Mouse (Mus musculus): ENCODE measurements around the gene Trpm1.

Trpm1 gene

GRCm38 (mm10) chr7:64163086-64163485 lies 9.5 kb downstream of the Trpm1 start:
- in situ Hi-C loops (cut with MboI, MseI): loop anchor here (10.0 kb wide), 1 partner anchor 162 kb away; no protein-coding TSS in a partner anchor

- in situ Hi-C loops (cut with MboI, MseI): loop anchor here (10.0 kb wide), 1 partner anchor 161 kb away; no protein-coding TSS in a partner anchor
Observed at GRCm38 (mm10) chr7:64163890-64164289, 10.3 kb downstream of the Trpm1 start.

- in situ Hi-C loops (cut with MboI, MseI): loop anchor here (10.0 kb wide), 1 partner anchor 160 kb away; no protein-coding TSS in a partner anchor
Observed at GRCm38 (mm10) chr7:64164997-64165396, 11.4 kb downstream of the Trpm1 start.

- in situ Hi-C loops (cut with MboI, MseI): loop anchor here (10.0 kb wide), 1 partner anchor 159 kb away; no protein-coding TSS in a partner anchor
Observed at GRCm38 (mm10) chr7:64166025-64166424, 12.4 kb downstream of the Trpm1 start.

DNA sequence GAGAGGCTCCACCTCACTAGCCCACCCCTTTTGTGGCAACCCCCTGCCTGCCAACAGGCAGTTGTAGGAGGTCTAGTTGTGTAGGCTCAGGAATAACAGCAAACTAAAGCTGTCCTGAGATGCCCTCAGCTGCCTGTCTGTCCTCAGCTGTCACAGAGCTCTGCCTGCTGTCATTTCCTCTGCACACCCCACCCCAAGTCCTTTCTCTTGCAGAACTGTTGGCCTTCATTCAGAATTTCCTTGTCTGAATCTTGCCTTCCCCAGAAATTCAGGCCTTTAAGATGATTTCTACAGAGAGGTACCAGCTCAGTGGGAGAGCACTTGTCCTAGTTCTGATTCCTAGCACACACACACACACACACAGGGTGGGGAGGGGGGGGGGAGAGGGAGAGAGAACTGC lies 13.1 kb downstream of the Trpm1 start:
- in situ Hi-C loops (cut with MboI, MseI): loop anchor here (10.0 kb wide), 1 partner anchor 158 kb away; no protein-coding TSS in a partner anchor

- in situ Hi-C loops (cut with MboI, MseI): no loop called here
Observed at GRCm38 (mm10) chr7:64179310-64179709, 25.7 kb downstream of the Trpm1 start.

DNA sequence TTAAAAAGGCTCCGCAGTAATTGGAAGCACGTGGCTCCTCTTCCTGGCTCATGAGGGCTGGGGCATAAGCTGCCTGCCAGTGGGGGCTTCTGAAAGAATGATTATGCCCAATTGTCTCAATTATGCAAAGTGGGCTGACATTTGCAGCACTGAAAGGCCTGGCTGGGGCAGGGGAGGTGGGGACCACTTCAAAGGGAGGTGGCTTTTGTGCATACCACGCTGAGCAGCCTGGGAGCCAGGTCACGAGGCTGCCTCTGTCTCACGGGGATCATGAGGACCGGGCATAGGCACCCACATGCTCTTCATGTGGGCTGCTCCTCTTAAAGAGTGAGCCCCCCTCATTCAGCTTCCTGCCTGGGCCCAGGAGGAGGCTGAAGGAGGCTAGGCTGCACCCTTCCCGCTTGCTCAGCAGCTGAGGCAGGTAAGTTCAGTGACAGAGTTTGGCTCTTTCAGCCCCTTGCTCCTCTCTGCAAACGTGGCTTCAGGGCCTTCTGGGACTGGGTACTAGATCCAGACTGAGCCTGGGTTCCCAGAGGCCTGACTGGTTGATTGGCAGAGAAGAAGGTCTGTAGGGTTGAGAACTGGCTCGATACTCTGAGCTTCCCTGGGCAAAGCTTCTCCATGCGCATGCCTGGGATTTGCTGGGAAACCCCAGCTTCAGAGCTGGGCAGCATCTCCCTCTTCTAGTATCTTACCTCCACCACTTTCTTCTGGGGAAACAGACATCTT lies 31.7 kb downstream of the Trpm1 start:
- in situ Hi-C loops (cut with MboI, MseI): no loop called here

GRCm38 (mm10) chr7:64185932-64186312 lies 32.3 kb downstream of the Trpm1 start:
- in situ Hi-C loops (cut with MboI, MseI): no loop called here

GRCm38 (mm10) chr7:64192261-64192943 lies 38.8 kb downstream of the Trpm1 start:
- in situ Hi-C loops (cut with MboI, MseI): no loop called here

- in situ Hi-C loops (cut with MboI, MseI): no loop called here
Observed at GRCm38 (mm10) chr7:64193476-64193875, 39.8 kb downstream of the Trpm1 start.

- in situ Hi-C loops (cut with MboI, MseI): no loop called here
Observed at GRCm38 (mm10) chr7:64196114-64196513, 42.5 kb downstream of the Trpm1 start.

GRCm38 (mm10) chr7:64208700-64209099 lies 55.1 kb downstream of the Trpm1 start:
- in situ Hi-C loops (cut with MboI, MseI): loop anchor here (25.0 kb wide), 1 partner anchor 529 kb away; no protein-coding TSS in a partner anchor

- in situ Hi-C loops (cut with MboI, MseI): loop anchor here (25.0 kb wide), 1 partner anchor 524 kb away; no protein-coding TSS in a partner anchor
Observed at GRCm38 (mm10) chr7:64212870-64213269, 59.2 kb downstream of the Trpm1 start.

GRCm38 (mm10) chr7:64214066-64214465 lies 60.4 kb downstream of the Trpm1 start:
- in situ Hi-C loops (cut with MboI, MseI): loop anchor here (25.0 kb wide), 1 partner anchor 523 kb away; no protein-coding TSS in a partner anchor

DNA sequence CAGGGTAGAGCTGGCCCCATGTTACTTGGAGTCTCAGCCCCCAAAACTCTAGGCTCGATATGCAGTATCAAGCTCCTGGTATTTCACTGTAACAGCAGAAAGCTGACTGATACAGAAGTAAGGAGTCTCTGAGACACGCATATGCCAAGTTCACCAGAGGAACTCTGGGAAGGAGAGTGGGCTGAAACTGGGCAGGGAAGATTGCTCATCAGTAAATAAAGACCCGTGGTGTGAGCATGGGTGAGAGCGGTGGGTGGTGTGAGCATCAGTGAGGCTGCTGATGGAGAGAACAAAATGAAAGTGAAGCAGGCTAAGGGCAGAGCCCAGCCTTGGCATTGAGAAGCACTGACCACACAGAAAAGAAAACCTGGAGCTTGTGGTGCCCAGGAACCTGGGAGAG lies 62.0 kb downstream of the Trpm1 start:
- in situ Hi-C loops (cut with MboI, MseI): loop anchor here (25.0 kb wide), 1 partner anchor 522 kb away; no protein-coding TSS in a partner anchor

DNA sequence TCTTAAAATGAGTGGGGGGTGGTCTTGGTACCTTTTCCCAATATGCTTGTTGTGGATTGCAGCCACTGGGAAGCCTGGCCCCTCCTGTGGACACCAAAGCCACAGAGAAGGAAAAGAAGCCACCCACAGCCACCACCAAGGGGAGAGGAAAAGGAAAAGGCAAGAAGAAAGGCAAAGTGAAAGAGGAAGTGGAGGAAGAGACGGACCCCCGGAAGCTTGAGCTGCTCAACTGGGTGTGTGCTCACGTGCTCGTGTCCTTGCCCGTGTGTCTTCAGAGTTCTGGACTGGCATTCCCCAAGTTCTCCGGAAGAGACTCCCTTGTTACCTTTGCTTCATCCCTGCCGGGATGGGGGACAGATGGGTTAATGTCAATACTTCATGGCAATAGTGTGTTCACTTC lies 63.8 kb downstream of the Trpm1 start:
- in situ Hi-C loops (cut with MboI, MseI): loop anchor here (25.0 kb wide), 1 partner anchor 520 kb away; no protein-coding TSS in a partner anchor

DNA sequence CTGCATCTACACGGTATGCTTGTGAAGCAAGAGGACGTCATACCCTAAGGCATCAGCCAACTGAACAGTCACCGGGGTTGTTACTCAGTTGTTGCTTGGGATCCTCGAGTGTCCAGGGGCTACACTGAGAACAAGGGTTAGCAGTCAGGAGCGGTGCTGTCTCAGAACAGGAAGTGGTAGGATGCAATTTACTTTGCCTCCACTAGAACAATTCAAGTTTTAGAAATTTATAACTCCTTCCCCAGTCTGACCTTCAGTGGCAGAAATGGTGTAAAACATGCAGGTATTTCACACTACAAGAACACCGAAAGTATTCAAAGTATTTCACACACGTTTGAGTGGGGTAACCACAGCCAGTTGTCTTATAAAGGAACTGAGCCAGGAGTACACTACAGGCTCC lies 66.1 kb downstream of the Trpm1 start:
- in situ Hi-C loops (cut with MboI, MseI): loop anchor here (5.0 to 25.0 kb wide), 2 partner anchors 63 to 518 kb away; no protein-coding TSS in a partner anchor

- in situ Hi-C loops (cut with MboI, MseI): loop anchor here (5.0 to 25.0 kb wide), 2 partner anchors 59 to 514 kb away; no protein-coding TSS in a partner anchor
Observed at GRCm38 (mm10) chr7:64223215-64223614, 69.6 kb downstream of the Trpm1 start.

DNA sequence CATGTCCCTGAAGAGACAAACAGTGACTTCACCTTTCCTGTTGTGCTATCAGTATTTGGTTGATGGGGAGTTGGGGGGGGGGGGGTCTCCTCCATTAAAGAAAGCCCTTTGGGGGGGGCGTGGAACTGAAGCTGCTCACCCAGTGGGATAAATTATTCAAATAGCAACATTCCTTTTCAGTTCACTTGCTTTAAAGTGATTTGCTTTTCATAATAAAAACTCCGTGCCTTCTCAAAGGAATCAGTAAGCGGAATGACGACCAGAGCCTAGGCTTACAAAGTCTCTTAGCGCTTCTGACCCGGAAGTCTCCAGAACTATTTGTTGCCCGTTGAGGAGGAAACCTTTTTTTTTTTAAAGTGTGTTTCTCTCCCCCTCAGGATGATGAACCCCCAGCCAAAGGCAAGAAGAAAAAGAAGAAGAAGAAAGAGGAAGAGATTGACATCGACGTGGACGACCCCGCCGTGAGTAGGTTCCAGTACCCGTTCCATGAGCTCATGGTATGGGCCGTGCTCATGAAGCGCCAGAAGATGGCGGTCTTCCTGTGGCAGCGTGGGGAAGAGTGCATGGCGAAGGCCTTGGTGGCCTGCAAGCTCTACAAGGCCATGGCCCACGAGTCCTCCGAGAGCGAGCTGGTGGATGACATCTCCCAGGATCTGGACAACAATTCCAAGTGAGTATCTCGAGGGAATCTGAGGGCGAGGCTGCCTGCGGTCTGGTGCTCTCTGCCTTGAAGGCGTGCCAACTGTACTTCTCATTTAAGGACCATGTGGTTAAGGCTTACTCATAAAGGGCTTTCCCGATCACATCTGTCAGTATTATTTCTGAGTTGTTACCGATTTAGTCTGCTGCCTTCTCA lies 72.9 kb downstream of the Trpm1 start:
- in situ Hi-C loops (cut with MboI, MseI): no loop called here

DNA sequence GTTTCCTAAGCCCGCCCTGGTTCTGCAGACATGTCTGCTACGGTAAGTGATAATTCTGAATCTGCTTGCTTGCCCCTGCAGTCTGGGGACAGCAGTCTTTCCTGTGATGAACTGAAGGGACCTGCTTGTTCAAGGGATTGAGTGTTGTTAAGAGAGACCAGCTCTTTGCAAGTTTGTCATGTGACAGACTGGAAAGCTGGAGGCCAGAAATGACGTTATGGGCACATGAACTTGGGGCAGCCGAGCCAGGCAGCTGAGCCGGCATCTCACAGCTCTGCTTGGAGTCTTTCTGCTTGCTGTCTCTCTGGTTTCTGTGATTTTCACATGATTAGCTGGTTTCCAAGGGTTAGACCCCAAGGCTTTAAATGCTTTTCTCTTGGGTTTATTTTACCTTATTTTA lies 74.0 kb downstream of the Trpm1 start:
- in situ Hi-C loops (cut with MboI, MseI): no loop called here

GRCm38 (mm10) chr7:64228300-64228699 lies 74.7 kb downstream of the Trpm1 start:
- in situ Hi-C loops (cut with MboI, MseI): no loop called here
